Mouse (Mus musculus) liver, adult 2 months (tissue): ENCODE results near the gene Pcnx3.

Source experiments
- CTCF ChIP-seq: fragments of 200-500 bp; IDR thresholded peaks from 2 replicates; pipeline ENCODE4 v1.5.1; 2011; ENCODE audit warnings: low read depth, low read length, control low read depth
- POLR2A ChIP-seq: fragments of 200-500 bp; IDR thresholded peaks from 2 replicates; pipeline ENCODE4 v1.6.1; 2011; ENCODE audit warnings: low read length, control low read depth; ENCODE audit not compliant: insufficient read depth; ENCODE audit errors: extremely low read depth

DNA sequence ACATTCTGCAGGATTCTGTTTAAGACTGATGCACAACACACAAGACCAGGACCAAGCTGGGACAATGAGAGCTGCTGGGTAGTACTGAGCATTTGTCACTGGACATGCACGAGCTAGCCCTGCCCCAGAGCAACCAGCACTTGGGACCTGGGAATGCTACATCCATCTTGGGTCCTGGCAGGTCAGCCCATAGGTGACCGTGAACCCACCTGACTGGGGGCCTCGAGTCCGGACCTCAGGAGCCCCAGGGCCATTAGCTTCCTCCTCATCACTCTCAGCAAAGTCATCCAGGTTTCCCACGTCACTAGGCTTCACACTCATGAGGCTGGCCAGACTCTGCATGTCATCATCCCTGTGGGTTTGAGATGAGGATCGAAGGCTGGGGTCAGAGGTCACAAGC is 32.5 kb upstream of the Pcnx3 start:
- TF ChIP-seq POLR2A (no peak), CTCF (no peak)
